Mouse (Mus musculus) spleen, postnatal 0 days (tissue): ENCODE results near the gene Gm20683. TPM values are rescaled to one million over a fixed set of nuclear protein-coding genes. Genes with fewer than 3 reads are reported as not detected.

ENCODE experiments used
- polyA plus RNA-seq: library from polyadenylated mRNA; unstranded; fragments of >200 nt; fragmentation: Nextera tagmentation; extraction: Ambion mirVana; gene quantifications from 2 replicates; pipeline ENCODE4 v1.2.1, GENCODE M21; 2015

Gm20683 gene
- polyA plus RNA-seq, 1 experiment from 2014 or later, result 1.1 TPM

Other genes with a start within 250 kb of the Gm20683 start
- gene Gng13, start 124.6 kb downstream of the Gm20683 start, polyA plus RNA-seq, result 0.97 and 2.3 TPM in 2 replicates
- 23.3 and 29.4 TPM in 2 replicates for gene Chtf18, start 114.3 kb downstream of the Gm20683 start, polyA plus RNA-seq
- 9.7 and 10.3 TPM in 2 replicates for gene Rpusd1, start 114.1 kb downstream of the Gm20683 start, polyA plus RNA-seq
- not detected in 2 replicates for gene Mslnl, start 105.7 kb downstream of the Gm20683 start, polyA plus RNA-seq
- 66.0 and 71.7 TPM in 2 replicates for gene Msln, start 87.4 kb downstream of the Gm20683 start, polyA plus RNA-seq
- 17.6 and 18.6 TPM in 2 replicates for gene Narfl, start 68.0 kb downstream of the Gm20683 start, polyA plus RNA-seq
- gene Haghl, start 56.1 kb downstream of the Gm20683 start, polyA plus RNA-seq, result 24.5 and 25.5 TPM in 2 replicates
- 0.10 and 0.19 TPM in 2 replicates for gene Ccdc78, start 55.2 kb downstream of the Gm20683 start, polyA plus RNA-seq
- 64.4 and 68.0 TPM in 2 replicates for gene Fam173a, start 48.9 kb downstream of the Gm20683 start, polyA plus RNA-seq
- not detected in 2 replicates for gene AC134908.4, start 46.1 kb downstream of the Gm20683 start, polyA plus RNA-seq
- gene Metrn, start 44.6 kb downstream of the Gm20683 start, polyA plus RNA-seq, result 42.7 and 43.8 TPM in 2 replicates
- 0.38 and 0.73 TPM in 2 replicates for gene Fbxl16, start 32.7 kb downstream of the Gm20683 start, polyA plus RNA-seq
- gene Wdr24, start 18.1 kb downstream of the Gm20683 start, polyA plus RNA-seq, result 9.9 and 11.4 TPM in 2 replicates
- 12.0 and 13.3 TPM in 2 replicates for gene Jmjd8, start 12.9 kb downstream of the Gm20683 start, polyA plus RNA-seq
- 123 and 132 TPM in 2 replicates for gene Stub1, start 8.4 kb downstream of the Gm20683 start, polyA plus RNA-seq
- gene Rhbdl1, start 4.5 kb downstream of the Gm20683 start, polyA plus RNA-seq, result 1.4 and 1.9 TPM in 2 replicates
- gene Rhot2, start 3.1 kb upstream of the Gm20683 start, polyA plus RNA-seq, result 12.9 and 13.5 TPM in 2 replicates
- gene Wdr90, start 19.7 kb upstream of the Gm20683 start, polyA plus RNA-seq, result 10.9 and 12.9 TPM in 2 replicates
- 38.2 and 38.4 TPM in 2 replicates for gene Mcrip2, start 27.0 kb upstream of the Gm20683 start, polyA plus RNA-seq
- gene Mettl26, start 33.3 kb upstream of the Gm20683 start, polyA plus RNA-seq, result 34.2 and 34.8 TPM in 2 replicates
- 0.30 and 0.38 TPM in 2 replicates for gene Wfikkn1, start 39.1 kb upstream of the Gm20683 start, polyA plus RNA-seq
- 7.1 and 9.0 TPM in 2 replicates for gene Rab40c, start 78.0 kb upstream of the Gm20683 start, polyA plus RNA-seq
- gene Pigq, start 103.2 kb upstream of the Gm20683 start, polyA plus RNA-seq, result 119 and 130 TPM in 2 replicates
- gene Nhlrc4, start 103.2 kb upstream of the Gm20683 start, polyA plus RNA-seq, result 7.8 and 8.1 TPM in 2 replicates
- gene A930017K11Rik, start 110.8 kb upstream of the Gm20683 start, polyA plus RNA-seq, result 0.07 and 0.11 TPM in 2 replicates
- gene Capn15, start 144.0 kb upstream of the Gm20683 start, polyA plus RNA-seq, result 15.0 and 15.2 TPM in 2 replicates
- 3.0 and 3.6 TPM in 2 replicates for gene Rab11fip3, start 227.8 kb upstream of the Gm20683 start, polyA plus RNA-seq
- 7.4 and 9.5 TPM in 2 replicates for gene Decr2, start 248.6 kb upstream of the Gm20683 start, polyA plus RNA-seq